Mouse (Mus musculus) liver (tissue): ENCODE data around the gene Gm21988.
A peak's percentile ranks its signal among the peaks of the same experiment; 100 is the strongest.

Experiments
- DNase-seq: peaks from one replicate; pipeline ENCODE4 v3.0.0-alpha.2; 2020; ENCODE audit warnings: mixed read lengths

The Gm21988 gene

GRCm38 (mm10) chr11:70215301-70215700 lies 24.3 kb downstream of the Gm21988 start:
- no peak for DNase-seq

- no peak for DNase-seq
These were observed 24.8 kb downstream of the Gm21988 start for GRCm38 (mm10) chr11:70214856-70215209.

DNA sequence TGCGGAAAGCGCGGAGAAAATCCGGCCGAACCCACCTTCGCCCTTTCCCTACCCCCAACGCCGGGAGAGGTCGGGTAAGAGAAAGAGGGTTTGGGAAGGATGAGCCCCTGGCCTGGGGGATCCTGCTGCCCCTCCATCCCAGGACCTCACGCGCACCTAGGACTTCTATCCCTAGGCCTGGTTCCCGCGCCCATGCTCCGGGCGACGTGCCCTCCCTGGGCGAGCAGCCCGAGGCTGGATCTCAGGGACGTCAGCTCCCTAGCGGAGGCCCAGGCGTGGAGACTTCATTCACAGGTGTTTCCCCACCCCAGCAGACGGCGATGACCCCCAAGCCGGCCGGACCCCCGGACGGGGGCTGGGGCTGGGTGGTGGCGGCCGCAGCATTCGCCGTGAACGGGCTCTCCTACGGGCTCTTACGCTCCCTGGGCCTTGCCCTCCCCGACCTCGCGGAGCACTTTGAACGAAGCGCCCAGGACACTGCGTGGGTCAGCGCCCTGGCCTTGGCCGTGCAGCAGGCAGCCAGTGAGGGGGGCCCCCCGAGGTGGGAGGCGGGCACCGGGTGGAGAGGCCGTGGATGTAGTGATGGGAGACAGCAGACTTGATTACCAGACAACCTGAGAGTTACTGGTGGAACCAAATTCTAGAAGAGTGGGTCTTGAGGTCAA lies 25.3 kb downstream of the Gm21988 start:
- DNase-seq, result no peak

DNA sequence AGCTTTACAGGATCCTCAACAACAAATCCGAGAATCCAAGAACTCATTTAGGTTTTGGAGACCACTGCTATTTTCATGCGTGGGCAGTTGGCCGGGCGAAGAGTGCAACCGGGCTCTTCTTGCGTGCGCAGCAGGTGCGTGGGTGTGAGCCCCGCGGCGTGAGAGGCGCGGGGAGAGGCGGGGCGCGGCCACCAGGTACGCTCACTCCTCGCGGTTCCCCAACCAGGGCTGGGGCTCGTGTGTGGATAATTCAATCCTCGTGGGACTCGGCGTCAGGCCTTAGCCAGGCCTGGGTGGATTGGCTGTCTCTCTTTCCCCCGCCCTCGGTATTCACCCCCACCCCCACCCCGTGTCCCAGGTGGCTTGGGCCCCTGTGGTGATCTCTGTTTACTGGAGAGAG lies 25.9 kb downstream of the Gm21988 start:
- no peak for DNase-seq

- DNase-seq, result peak; percentile 55
These were observed 26.7 kb downstream of the Gm21988 start for GRCm38 (mm10) chr11:70212896-70213295.

DNA sequence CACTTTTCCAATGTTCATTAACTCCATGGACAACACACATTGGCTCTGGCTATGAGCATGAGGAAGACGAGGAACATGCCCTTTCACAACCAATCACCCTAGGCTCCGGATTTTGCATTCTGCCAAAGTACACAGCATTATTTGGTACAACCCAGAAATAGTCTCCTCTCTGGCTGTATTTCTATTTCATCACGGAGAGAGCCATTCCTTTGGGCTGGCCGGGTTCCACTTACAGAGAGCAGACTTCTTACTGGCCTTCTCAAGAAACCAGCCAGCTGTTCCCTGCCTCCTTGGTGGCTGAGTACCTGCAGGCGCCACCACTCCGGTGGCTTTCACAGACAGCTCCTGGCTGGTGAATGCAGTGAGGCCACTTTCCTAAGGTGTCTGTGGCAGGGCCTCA lies 27.2 kb downstream of the Gm21988 start, which contains the start of gene Slc16a11:
TSS of gene Slc16a11 (plus strand) at position 330 of the 400 bp plus-strand sequence.
- DNase-seq, result no peak

GRCm38 (mm10) chr11:70211972-70212371 lies 27.7 kb downstream of the Gm21988 start:
- no peak for DNase-seq

GRCm38 (mm10) chr11:70210681-70211080 lies 28.9 kb downstream of the Gm21988 start:
- DNase-seq, result no peak

GRCm38 (mm10) chr11:70208778-70209388 lies 30.7 kb downstream of the Gm21988 start:
- DNase-seq, result no peak

- DNase-seq, result no peak
These were observed 32.3 kb downstream of the Gm21988 start for GRCm38 (mm10) chr11:70207283-70207682.

- no peak for DNase-seq
These were observed 32.8 kb downstream of the Gm21988 start for GRCm38 (mm10) chr11:70206801-70207200.

GRCm38 (mm10) chr11:70201691-70202090 lies 37.9 kb downstream of the Gm21988 start:
- peak; percentile 87 for DNase-seq

GRCm38 (mm10) chr11:70200036-70200608 lies 39.5 kb downstream of the Gm21988 start:
- DNase-seq, result no peak

DNA sequence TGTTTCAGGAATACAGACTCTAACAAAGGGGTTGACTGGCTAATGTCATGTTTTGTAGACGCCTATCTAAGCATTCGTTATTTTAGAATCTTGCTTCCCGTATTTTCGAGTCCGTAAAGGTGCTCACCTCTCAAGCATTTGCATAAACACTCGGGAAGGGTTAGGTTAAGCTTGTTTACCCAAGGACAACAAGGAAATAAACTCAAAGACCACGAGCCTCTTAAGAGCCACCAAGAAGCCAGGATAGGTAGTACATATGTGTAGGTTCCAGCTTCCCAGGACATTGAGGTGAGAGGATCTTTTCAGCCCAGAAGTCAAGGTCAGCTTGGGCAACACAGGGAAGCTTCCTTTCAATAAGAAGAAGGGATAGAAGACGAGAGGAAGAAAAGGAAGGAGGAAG lies 40.5 kb downstream of the Gm21988 start:
- DNase-seq, result no peak

GRCm38 (mm10) chr11:70198332-70198731 lies 41.3 kb downstream of the Gm21988 start:
- no peak for DNase-seq

DNA sequence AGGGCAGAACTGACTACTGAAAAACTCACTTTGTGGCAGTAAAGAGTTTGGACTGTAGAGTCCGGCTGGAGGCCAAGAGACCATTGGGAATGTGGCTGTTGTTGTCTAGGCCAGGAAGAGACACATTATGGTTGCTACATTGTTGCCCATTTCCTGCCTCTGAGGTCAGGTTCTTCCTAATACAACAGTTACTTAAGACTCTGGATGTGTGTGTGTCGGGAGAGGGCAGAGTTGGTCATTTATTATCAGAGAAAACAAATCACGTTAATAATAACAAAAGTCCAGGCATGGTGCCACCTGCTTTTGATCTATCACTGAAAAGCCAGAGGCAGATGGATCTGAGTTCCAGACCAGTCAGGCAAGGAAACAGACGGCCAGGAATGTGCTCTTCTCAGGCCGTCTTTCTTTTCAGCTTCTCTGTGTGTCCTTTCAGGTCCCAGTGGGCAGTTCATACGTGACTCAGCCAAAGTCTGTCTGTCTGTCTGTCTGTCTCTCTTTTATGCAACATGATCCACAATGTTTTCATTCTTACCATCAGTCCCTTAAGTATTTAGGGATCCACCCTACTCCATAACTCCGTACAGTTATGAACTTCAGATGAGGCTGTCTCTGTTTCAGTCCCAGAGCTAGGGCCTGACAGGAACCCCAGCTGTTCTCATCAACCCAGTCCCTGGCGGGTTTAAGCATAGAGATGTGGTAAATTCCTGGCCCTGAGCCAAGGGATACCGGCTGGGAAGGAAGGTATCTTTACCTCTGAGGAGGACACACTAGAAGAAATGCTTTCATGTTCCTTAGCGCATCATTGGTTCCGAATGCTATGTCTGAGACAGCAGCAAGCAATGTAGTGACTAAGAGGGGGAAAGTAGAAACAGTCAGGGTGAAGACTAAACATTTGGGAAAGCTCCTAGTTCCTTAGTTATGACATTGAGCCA lies 46.0 kb downstream of the Gm21988 start:
- no peak for DNase-seq

GRCm38 (mm10) chr11:70192157-70192556 lies 47.5 kb downstream of the Gm21988 start:
- DNase-seq, result no peak

DNA sequence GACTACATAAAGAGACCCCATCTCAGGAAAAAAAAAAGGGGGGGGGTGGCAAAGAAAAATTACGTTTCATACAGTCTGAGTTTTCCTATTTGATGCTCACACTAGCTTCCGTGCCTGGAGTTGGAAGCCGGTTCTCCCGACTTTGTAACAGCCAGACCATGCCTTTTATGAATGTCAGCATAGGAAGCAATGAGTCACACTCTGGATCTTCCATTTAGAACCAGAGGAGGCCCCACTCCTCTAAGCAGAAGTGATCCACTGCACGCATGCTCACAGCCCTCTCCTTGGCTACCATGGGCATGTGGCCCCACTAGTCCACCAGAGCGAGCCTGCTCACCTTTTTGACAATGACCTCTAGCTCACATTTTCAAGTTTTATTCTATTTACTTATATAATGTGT lies 48.4 kb downstream of the Gm21988 start:
- DNase-seq, result no peak

DNA sequence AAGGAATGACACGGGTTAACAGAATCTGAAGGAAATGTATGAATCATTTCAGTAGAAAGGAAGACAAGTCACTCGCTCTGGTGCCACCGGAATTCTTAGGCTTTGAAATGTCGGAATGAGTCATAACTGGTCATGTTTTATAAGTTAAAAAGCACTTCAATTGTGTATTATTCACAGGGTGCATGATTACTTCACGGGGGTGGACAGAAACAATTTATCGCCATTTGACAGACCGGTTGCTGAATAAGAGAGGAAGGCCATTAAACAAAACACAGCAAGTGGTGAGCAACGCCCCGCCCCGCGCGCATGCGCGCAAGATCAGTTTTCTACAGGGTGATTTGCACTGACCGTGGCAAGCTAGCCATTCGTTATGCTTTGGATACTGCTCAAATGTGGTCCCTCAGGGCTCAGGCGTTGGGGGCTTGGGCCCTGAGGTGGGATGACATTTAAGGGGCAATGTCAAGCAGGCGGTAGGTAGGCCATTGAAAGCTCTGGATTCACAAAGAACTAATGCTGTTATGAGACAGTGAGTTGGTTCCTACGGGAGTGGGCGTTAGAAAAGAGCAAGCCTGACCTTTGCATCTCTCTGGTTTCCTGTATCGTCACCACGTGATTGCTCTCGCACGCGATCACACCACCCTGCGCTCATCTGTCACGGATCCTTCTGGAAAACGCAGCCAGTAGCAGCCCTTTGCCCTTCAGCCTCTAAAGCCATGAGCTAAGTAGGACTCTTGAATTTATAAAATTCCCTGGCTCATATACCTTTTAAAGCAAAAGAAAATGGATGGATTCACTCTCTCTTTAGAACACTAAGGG lies 50.1 kb downstream of the Gm21988 start:
- DNase-seq, result no peak
